Mouse (Mus musculus) spleen, adult 2 months (tissue): ENCODE results near the gene Capn12.
"Not testable (repeated sequence)": the region's sequence is repeated elsewhere in the genome, so short reads cannot be mapped to it uniquely, and the experiment has no call there.

Source experiments
- CTCF ChIP-seq: fragments of 200-500 bp; IDR thresholded peaks from 2 replicates; pipeline ENCODE4 v1.5.1; 2011; ENCODE audit warnings: mild to moderate bottlenecking, inconsistent platforms; ENCODE audit not compliant: insufficient read depth, insufficient read length, insufficient replicate concordance; ENCODE audit errors: extremely low read depth
- POLR2A ChIP-seq: fragments of 200-500 bp; IDR thresholded peaks from 2 replicates; pipeline ENCODE4 v1.6.1; 2011; ENCODE audit warnings: low read depth, low read length, inconsistent platforms

DNA sequence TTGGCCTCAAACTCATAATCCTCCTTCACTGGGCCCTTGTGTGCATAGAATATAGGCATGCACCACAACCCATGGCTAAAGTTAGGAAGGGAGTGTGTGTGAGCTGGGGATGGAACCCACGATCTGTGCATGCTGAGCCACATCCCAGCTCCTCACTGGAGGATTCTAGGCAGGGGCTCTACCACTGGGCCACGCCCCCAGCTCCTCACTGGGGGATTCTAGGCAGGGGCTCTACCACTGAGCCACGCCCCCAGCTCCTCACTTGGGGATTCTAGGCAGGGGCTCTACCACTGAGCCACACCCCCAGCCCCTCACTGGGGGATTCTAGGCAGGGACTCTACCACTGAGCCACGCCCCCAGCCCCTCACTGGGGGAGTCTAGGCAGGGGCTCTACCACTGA is 2.5 kb downstream of the Capn12 start:
- not testable (repeated sequence) for TF ChIP-seq CTCF, POLR2A
